Mouse (Mus musculus): ENCODE data around the gene Pla2g6.

GRCm38 (mm10) chr15:79245321-79245720, 82.9 kb downstream of the Pla2g6 start:
- TF ChIP-seq POLR2A (IDR thresholded peaks at IDR 0.05; ENCODE audit: borderline replicate concordance, control insufficient read depth, low read depth, low read length) (no peak), CTCF (IDR thresholded peaks at IDR 0.05; ENCODE audit: control insufficient read depth, insufficient read depth, low read length) (no peak)
